Mouse (Mus musculus): ENCODE data around the gene Abcb1a. TPM values are rescaled to one million over a fixed set of nuclear protein-coding genes. Genes with fewer than 3 reads are reported as not detected.

Gene Abcb1a
- total RNA-seq (2014; rRNA removed) (8.9 and 12.5 TPM in 2 replicates), polyA plus RNA-seq (2012; rRNA removed) (2.1 and 2.2 TPM in 2 replicates)

DNA sequence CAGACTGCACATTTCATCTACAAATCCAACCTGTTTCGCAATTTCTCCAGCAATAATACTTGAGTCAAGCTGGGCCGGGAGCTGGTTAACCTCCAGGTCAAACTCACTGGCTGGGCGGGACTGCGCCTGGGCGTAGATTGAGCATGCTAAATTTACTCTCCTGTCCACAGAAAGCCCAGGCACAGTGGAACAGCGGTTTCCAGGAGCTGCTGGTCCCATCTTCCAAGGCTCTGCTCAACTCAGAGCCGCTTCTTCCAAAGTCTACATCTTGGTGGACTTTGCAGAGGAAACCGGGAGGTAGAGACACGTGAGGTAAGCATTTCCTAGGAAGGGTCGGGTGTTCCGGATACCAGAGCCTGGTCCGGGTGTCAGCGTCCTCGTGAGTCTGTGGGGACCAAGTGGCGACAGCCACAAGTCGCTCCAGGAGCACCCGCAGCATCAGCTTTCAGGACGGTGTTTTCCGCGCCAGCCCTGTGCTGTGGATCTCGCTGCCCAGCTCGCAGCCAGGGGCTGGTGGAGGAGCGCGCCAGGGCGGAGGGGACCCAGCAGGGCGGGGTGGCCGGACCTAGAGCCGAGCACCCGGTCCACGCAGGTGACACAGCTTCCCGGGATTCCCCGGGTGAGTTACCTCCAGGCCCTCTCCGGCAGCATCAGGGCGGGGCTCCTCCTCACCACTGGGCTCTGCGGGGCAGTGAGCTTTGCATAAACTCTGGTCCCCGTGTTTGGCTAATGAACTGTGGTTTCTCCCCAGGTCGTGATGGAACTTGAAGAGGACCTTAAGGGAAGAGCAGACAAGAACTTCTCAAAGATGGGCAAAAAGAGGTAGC, at the start of gene Abcb1a:
Gene Abcb1a (plus strand): TSS at position 167 of the 827 bp plus-strand sequence.
- 2% methylated on average over 37 of the region's 37 CpGs for WGBS
- no peaks in the 10 kb centered on the region for H3K79me2 ChIP-seq (ENCODE audit: control insufficient read depth, insufficient read depth, low read length)
- H3K27me3 ChIP-seq (ENCODE audit: control insufficient read depth, insufficient read depth, low read length) = no peaks in the 10 kb centered on the region
- H3K4me3 ChIP-seq (ENCODE audit: insufficient read depth, low read depth, low read length) = peak within 1 kb of the TSS; percentile 63
- no peak within 1 kb of the TSS for H3K27ac ChIP-seq (replicated peaks; ENCODE audit: insufficient read depth, low read depth, low read length)
- no peak for TF ChIP-seq CTCF (IDR thresholded peaks at IDR 0.05; ENCODE audit: low read depth, low read length)
- no peak for TF ChIP-seq POLR2A (IDR thresholded peaks at IDR 0.05; ENCODE audit: extremely low read depth, insufficient read depth, low read length)
- DNase-seq (ENCODE audit: extremely low read depth, low read depth, low spot score) = peak; percentile 95
- H3K9ac ChIP-seq (ENCODE audit: low read depth, low read length) = peak within 1 kb of the TSS; percentile 17
- H3K4me1 ChIP-seq (ENCODE audit: control insufficient read depth, insufficient read depth, low read length) = 0 out of 2 replicates have a peak, but pooled peaks cover 2% of the 10 kb centered on the region
- H3K36me3 ChIP-seq (ENCODE audit: control insufficient read depth, insufficient read depth, low read length) = no peaks in the 10 kb centered on the region

DNA sequence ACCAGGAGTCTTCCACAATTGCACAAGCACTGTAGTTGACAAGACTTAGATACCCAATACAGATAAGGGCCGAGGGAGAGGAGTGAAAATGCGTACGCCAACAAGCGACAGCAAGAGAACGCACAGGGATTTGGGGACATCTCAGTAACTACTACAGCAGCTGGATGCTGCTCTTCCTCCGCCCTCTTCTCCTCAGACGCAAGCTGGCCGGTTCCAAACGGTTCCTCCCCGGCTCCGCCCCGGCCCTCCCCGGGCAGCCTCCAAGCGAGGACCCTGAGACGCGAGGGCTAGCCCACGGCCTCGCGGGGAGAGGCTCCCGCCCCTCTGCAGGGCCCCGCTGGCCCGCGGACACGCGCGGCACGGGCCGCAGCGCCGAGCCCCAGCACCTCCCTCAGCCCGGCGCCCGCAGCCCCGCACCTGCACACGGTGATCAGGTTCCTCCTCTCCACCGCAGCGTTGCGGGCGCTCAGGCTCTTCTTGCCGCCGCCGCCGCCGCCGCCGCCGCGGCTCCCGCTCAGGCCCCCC, 37.7 kb upstream of the Abcb1a start:
- no peak overlapping the region for H3K27ac ChIP-seq (replicated peaks; ENCODE audit: insufficient read depth, low read depth, low read length)
- H3K4me1 ChIP-seq (ENCODE audit: control insufficient read depth, insufficient read depth, low read length) = no peaks in the 10 kb centered on the region
- under 1% methylated on average over 45 of the region's 49 CpGs for WGBS
- no peaks in the 10 kb centered on the region for H3K36me3 ChIP-seq (ENCODE audit: control insufficient read depth, insufficient read depth, low read length)
- DNase-seq (ENCODE audit: extremely low read depth, low read depth, low spot score) = peak; percentile 58
- no peaks in the 10 kb centered on the region for H3K79me2 ChIP-seq (ENCODE audit: control insufficient read depth, insufficient read depth, low read length)
- no peaks in the 10 kb centered on the region for H3K27me3 ChIP-seq (ENCODE audit: control insufficient read depth, insufficient read depth, low read length)
- H3K4me3 ChIP-seq (ENCODE audit: insufficient read depth, low read depth, low read length) = peak overlapping the region; percentile 95
- TF ChIP-seq CTCF (IDR thresholded peaks at IDR 0.05; ENCODE audit: low read depth, low read length) = no peak
- no peak for TF ChIP-seq POLR2A (IDR thresholded peaks at IDR 0.05; ENCODE audit: extremely low read depth, insufficient read depth, low read length)
- peak overlapping the region; percentile 75 for H3K9ac ChIP-seq (ENCODE audit: low read depth, low read length)

DNA sequence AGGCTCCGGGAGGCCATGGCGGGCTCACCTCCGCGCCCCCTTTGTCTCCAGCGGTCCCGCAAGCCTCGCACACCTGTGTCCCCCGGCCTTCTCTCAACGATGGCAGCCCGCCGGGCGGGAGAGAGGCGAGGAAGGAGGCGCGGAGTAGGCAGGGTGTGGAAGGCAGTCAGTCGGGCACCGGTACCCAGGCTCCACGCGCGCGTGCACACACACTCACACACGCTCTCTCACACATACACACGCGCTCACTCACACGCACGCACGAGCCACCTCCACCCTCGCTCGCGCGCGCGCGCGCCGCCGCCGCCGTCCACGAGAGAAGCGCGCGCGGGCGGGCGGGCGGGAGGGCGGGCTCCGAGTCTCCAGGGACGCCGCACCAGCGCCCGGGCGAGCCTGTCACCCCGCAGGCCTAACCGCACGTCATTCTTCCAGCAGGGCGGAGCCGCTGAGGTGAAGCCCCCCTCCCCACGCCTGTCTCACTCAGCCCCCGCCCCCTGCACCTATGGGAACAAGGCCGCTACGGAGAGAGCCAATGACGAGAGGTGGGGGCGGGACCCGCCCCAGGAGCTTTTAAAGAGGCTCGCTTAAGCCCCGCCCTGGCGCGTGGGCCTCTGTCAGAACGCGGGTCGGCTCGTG, 37.2 kb upstream of the Abcb1a start, which contains the start of gene Rundc3b:
Gene Rundc3b (minus strand): TSS at position 357 of the 636 bp plus-strand sequence.
- H3K27ac ChIP-seq (replicated peaks; ENCODE audit: insufficient read depth, low read depth, low read length) = no peak within 1 kb of the TSS
- peak; percentile 69 for DNase-seq (ENCODE audit: extremely low read depth, low read depth, low spot score)
- H3K27me3 ChIP-seq (ENCODE audit: control insufficient read depth, insufficient read depth, low read length) = no peaks in the 10 kb centered on the region
- no peaks in the 10 kb centered on the region for H3K36me3 ChIP-seq (ENCODE audit: control insufficient read depth, insufficient read depth, low read length)
- H3K79me2 ChIP-seq (ENCODE audit: control insufficient read depth, insufficient read depth, low read length) = no peaks in the 10 kb centered on the region
- no peak for TF ChIP-seq POLR2A (IDR thresholded peaks at IDR 0.05; ENCODE audit: extremely low read depth, insufficient read depth, low read length)
- TF ChIP-seq CTCF (IDR thresholded peaks at IDR 0.05; ENCODE audit: low read depth, low read length) = no peak
- H3K4me3 ChIP-seq (ENCODE audit: insufficient read depth, low read depth, low read length) = peak within 1 kb of the TSS; percentile 95
- H3K9ac ChIP-seq (ENCODE audit: low read depth, low read length) = peak within 1 kb of the TSS; percentile 75
- H3K4me1 ChIP-seq (ENCODE audit: control insufficient read depth, insufficient read depth, low read length) = no peaks in the 10 kb centered on the region
- WGBS = under 1% methylated on average over 56 of the region's 74 CpGs

DNA sequence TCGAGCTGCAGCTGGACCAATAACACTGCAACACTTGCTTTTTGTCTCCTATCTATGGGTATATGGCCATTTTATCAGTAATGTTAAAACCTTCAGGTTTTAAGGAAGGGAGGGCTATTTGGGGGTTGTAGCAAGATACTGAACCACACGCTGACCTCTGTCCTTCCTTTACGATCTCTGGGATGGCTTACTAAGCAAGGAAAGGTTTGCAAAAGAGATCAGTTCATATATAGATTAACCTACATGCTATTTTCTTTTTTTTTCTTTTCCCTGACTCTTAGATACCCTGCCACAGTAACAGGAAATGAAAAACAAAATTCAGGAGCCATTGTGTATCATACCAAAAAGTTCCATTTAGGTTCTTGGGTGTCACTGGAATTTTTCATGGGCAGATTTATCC, 27.0 kb upstream of the Abcb1a start:
- no peak overlapping the region for H3K27ac ChIP-seq (replicated peaks; ENCODE audit: insufficient read depth, low read depth, low read length)
- no peak overlapping the region for H3K9ac ChIP-seq (ENCODE audit: low read depth, low read length)
- H3K27me3 ChIP-seq (ENCODE audit: control insufficient read depth, insufficient read depth, low read length) = no peaks in the 10 kb centered on the region
- no peaks in the 10 kb centered on the region for H3K36me3 ChIP-seq (ENCODE audit: control insufficient read depth, insufficient read depth, low read length)
- TF ChIP-seq POLR2A (IDR thresholded peaks at IDR 0.05; ENCODE audit: extremely low read depth, insufficient read depth, low read length) (no peak), CTCF (IDR thresholded peaks at IDR 0.05; ENCODE audit: low read depth, low read length) (no peak)
- WGBS = 85% methylated on average over 3 of the region's 3 CpGs
- no peak overlapping the region for H3K4me3 ChIP-seq (ENCODE audit: insufficient read depth, low read depth, low read length)
- no peaks in the 10 kb centered on the region for H3K79me2 ChIP-seq (ENCODE audit: control insufficient read depth, insufficient read depth, low read length)
- no peak for DNase-seq (ENCODE audit: extremely low read depth, low read depth, low spot score)
- H3K4me1 ChIP-seq (ENCODE audit: control insufficient read depth, insufficient read depth, low read length) = no peaks in the 10 kb centered on the region; the same call in 1 of the 2 replicates

DNA sequence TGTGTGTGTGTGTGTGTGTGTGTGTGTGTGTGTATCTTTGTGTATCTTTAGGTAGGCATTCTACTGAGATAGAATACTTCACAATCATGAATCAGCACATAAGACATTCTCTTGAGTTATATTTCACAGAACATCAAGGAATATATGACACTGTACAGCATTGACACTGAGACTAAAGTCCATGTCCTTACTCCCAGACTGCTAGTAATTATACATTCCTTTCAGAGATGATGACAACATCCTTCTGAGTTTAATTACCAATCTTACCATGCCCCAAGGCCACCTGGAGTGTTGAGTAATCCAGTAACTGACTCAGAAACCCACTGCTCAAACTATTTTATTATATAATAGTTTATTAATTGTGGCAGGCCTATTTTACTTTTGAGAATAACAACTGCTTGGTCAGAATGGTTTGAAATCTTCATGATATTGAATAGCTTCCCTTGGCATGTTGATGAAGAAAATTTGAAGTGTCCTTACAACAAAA, 25.3 kb upstream of the Abcb1a start:
- DNase-seq (ENCODE audit: extremely low read depth, low read depth, low spot score) = no peak
- TF ChIP-seq POLR2A (IDR thresholded peaks at IDR 0.05; ENCODE audit: extremely low read depth, insufficient read depth, low read length) = no peak
- no peak for TF ChIP-seq CTCF (IDR thresholded peaks at IDR 0.05; ENCODE audit: low read depth, low read length)
- no peaks in the 10 kb centered on the region for H3K79me2 ChIP-seq (ENCODE audit: control insufficient read depth, insufficient read depth, low read length)
- no peak overlapping the region for H3K4me3 ChIP-seq (ENCODE audit: insufficient read depth, low read depth, low read length)
- H3K4me1 ChIP-seq (ENCODE audit: control insufficient read depth, insufficient read depth, low read length) = no peaks in the 10 kb centered on the region; the same call in 1 of the 2 replicates
- no peak overlapping the region for H3K27ac ChIP-seq (replicated peaks; ENCODE audit: insufficient read depth, low read depth, low read length)
- no peak overlapping the region for H3K9ac ChIP-seq (ENCODE audit: low read depth, low read length)
- H3K36me3 ChIP-seq (ENCODE audit: control insufficient read depth, insufficient read depth, low read length) = no peaks in the 10 kb centered on the region
- H3K27me3 ChIP-seq (ENCODE audit: control insufficient read depth, insufficient read depth, low read length) = no peaks in the 10 kb centered on the region

Measured in liver, adult 2 months (tissue).